Mouse (Mus musculus) neutrophil, adult 5-6 weeks (primary cell): ENCODE measurements around the gene Mturn. TPM values are rescaled to one million over a fixed set of nuclear protein-coding genes. Genes with fewer than 3 reads are reported as not detected.

ENCODE experiments used
- ATAC-seq: fragments of 151-379, 151-347 bp; 2 replicates; pipeline ENCODE4 v1.8.0; 2017; ENCODE audit warnings: mild to moderate bottlenecking, moderate TSS enrichment; ENCODE audit not compliant: insufficient number of reproducible peaks, poor library complexity, low FRiP score, severe bottlenecking; ENCODE audit errors: extremely low read depth
- total RNA-seq: library from RNA; stranded (forward); fragments of 200-1000 nt; gene quantifications from 2 replicates; pipeline ENCODE4 v1.2.3, GENCODE M21; 2017

Gene Mturn
- total RNA-seq, 1 experiment from 2014 or later: 14.2 TPM

DNA sequence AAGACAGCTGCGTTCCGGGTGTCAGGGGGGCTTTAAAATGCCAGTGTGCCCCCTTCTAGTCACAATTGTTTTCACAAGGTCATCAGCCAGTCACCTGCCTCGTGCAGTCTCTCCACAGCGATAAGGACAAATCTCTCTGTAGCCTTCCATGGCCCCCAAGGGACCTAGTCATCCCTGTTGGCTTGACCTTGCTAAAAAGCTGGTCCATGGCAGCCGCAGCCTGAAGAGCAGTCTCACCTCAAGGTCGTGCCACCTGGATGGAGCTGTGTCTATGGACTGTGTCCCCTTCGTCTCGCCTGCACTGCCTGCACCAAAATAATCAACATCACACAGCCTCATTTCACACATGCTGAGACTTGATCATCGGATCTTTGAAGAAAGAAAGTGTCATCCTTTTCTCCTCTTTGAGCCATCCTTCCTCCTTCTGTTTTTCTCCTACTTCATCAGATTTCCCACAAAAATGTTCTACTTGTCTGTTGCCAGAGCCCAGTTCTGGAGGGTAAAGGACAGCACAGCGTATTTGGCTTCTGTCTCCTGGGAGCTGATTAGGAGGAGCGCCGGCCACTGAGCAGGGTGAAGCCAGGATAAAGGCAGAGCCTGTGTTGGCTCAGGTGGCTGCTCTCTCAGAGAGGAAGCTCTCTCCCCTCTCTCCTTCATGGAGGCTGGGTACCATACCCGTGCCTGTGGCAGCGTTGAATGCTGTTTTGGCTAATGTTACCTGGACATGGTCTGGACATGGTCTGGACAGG lies 10.1 kb downstream of the Mturn start:
- ATAC-seq: no peak

DNA sequence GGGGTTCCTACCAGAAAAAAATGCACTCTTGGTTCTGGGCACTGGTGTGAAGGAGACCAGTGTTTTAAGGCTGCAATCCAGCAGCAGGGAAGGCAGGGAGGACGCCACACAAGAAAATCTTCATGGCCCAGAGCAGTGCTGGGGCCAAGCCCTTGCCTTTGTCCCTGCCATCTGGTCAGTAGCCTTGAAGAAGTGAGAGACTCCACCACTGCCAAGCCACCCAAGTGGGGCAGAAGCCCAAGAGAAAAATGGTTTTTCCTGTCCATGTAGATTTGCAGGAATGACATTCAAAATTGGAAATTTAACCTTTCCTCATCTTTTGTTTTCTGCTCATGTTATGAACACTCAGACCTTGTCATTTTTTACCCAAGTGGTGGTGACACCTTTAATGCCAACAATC lies 10.8 kb downstream of the Mturn start:
- ATAC-seq: no peak

DNA sequence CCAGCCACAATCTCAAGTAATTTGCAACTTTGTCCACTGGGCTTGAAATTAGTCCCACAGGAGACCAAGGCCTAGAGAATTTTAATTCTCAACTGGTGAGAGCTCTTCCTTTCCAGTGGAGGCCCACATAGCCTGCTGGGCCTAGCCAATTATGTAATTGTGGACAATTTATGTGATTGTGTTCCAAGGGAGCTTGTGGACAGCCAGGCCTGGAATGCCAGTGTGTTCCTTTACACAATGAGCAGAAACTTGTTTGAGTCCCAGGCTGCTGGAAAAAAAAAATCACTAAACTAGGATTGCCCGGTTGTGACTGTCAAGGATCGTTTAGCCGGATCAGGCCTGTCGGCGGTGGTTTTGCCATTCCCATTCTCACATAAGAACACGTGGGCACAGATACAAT lies 11.9 kb downstream of the Mturn start:
- ATAC-seq: no peak

DNA sequence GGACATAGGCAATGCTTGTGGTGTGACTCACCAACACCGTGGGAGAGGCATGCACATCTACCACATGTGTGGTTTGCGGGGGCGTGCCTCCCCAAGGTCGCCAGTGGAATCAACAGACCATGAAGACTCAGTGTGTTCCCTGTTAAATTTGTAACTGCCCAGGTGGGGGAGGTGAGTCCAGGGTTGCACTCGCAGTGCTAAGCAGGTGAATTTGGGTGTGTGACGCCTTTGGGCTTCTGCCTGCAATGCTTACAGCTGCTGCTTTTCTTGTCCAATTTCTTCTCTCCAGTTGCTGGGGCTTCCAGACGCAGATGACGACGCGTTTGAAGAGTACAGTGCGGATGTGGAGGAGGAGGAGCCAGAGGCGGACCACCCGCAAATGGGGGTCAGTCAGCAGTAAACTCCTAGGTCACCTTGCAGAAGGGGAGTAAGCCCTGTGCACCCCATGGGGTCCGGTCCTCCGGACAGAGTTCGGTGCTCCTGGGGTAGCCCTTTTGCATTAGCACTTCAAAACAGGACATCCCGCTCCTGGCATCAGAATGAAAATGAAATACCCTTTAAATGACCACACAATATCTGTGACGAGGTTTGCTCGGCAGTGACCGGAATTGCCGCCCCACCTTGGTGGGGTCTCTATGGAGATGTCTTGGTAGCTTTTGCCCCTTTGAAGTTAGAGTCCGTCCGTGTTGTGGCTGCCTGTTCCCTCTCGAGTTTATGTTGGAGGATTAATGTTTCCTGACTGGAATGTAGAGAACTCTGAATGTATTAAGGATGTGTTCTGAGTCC lies 17.5 kb downstream of the Mturn start:
- no peak for ATAC-seq

DNA sequence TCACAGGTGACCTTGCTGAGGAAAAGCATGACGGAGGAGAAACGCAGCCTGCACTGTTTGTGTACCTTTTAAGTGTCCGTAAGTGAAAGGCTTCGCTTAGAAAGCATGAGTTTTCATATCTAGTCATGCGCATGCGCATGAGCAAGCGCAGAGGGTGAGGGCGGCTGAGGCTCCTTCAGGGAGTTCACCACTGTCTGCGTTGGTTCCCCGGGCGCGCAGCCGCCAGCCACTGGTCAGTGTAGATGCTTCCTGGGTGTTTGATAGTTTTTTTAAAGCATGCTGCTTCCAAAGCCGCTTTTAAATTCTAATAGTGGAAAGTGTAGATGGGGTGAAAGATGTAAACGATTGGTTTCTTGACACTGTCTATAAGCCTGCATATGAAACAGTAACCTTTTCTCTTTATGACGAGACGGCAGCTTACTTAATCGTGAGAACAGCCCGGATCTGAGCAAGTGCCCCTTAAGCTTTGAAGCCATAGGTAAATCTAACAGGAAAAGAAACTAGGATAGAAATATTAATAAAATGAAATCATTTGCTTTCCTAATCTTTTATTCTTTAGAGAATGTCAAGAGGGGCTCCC lies 18.1 kb downstream of the Mturn start:
- peak; percentile 79 for ATAC-seq

DNA sequence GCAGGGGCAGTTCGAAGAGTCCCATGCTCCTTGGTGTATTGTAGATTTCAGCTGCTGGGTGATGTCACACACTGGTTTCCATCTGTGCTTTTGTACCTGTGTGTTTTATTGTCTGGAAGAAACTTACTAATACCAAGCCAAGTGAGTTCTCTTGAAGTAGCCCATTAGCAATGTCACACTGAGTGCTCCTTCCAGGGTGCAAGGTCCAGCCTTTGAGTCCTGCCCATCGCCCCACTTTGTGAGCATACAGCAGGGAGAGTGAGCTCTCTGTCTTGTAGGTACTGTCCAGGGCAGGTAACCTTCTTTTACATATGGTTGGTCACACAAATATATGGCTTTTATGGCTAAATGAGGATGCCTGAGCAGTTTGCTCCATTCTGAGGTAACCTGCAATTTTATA lies 19.1 kb downstream of the Mturn start:
- no peak for ATAC-seq

DNA sequence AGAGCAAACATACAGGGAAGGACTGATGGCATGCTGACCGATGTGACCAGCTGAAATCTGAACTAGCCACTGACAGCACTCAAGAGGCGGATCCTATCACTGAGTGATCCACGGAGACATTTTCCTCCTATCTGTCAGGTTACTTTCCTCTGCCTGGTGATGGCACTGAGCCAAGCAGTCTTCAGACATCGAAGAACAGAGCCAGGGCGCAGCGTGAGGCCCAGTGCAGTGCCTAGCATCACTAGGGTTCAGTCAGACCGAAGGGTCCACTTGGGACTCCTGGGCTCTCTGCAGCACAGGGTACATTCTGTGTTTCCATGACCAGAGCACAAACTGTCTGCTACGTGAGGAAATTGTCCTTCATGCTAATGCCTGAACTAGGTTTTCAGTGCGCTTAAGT lies 20.5 kb downstream of the Mturn start:
- no peak for ATAC-seq

DNA sequence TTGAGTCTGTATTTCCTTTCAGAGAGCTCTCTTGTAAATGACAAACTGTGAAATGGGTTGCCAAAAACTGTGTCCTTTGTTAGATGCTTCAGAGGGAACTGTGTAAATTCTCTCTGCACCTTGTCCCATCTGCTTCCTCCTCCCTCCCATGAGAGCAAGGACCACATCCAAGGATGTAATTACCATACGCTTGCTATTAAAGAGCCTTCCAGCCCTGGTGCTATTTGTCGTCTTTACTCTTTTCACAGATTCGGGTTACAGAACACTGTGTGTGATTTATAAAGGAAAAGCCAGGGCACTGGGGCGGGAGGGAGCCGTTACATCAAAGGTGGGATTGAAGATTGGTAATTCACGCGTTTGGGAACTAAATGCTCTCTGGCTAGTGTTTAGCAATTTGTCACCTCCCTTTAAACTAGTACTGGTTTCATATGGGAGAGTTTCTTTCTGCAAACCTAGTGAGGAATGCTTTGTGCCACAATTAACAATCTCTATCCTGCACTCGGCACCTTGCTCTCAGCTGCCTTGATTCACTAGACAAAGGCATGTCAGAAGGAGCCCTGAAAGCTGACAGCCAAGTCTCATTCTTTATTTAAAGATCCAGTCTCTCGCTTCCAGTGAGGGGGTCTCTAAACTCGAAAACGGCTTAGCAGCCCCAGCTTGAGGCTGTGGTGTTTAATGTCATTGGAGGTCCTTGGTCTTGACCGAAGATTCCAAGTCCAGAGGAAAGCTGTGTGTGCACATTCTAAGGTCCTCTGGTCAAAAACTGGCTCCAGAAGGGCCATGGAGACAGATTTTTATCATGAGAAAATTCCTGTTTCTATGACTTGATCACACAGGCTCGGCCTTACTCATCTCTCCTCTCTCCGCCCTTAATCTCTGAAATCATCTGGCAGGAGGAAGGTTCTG lies 22.5 kb downstream of the Mturn start:
- ATAC-seq: no peak

DNA sequence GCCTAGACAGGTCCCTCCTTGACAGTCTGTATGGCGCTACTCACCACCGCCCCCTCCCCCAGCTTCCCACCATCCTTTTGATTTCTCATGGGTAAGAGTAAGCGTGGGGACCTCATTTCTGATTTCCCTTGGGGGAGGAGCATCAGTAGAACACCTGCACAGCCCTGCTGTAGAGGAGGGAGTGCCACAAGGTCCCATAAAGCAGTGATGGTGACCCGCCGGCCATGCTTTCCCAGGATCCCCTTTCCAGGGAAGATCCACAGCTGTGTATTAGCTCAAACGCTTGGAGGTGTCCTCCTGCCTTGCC lies 23.1 kb downstream of the Mturn start:
- ATAC-seq: no peak

DNA sequence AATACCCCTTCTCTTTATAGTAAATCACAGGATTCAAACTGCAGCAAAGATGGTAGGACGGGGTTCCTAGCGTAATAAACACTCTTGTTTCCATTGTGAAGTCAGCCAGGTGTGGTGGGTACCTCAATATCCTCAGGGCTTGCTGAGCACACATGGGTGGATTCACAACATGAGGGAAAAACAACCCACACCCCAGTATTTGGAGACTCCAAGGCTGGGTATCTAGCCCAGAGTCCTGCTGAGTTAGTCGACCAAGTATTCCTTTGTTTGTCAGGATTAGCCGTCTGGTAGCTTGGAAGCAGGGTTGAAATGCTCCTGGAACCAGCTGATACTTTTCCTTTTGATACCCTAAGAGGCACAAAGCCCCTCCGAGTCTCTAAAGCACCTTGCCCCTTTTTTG lies 23.4 kb downstream of the Mturn start:
- no peak for ATAC-seq

DNA sequence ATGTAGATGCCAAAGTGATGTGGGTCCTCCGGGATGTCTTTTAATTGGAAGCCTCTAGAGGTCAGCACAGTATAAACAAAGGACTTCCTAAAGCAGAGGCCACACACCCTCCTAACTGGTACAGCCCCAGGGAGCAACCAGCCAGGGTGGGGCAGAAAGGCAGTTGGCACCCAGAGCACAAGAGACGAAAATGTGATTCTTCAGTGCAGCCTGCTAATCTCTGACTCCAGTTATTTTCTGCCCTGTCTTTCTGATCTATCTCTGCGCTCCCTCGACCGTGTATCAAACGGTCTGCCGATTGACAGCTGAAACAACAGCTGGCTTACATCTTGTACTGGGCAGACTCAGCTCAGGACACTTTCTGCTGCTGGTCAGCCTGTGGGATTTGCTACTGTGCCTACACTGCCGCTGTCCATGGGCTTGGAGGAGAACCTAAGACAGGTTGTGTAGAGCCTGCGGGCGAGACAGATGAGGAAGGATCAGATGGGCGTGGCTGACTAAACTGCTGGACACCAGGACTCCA lies 24.0 kb downstream of the Mturn start:
- peak; percentile 85 for ATAC-seq

DNA sequence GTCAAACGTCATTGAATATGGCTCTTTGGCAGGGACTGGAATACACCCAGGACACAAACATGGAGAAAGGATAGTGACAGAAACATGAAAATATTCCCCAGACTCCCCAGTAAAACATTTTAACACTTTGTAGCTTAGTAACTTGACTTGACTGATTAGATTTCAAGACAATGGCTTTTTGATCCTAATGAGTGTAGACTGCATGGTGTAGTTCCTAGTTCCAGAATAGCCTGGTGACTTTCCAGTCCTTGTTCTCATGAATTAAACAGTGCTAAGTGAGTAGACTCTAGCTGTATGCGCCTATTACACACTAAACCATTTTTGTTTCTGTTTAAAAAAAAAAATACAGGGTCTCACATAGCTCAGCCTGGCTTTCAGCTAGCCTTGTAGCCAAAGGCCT lies 24.7 kb downstream of the Mturn start:
- ATAC-seq: no peak

DNA sequence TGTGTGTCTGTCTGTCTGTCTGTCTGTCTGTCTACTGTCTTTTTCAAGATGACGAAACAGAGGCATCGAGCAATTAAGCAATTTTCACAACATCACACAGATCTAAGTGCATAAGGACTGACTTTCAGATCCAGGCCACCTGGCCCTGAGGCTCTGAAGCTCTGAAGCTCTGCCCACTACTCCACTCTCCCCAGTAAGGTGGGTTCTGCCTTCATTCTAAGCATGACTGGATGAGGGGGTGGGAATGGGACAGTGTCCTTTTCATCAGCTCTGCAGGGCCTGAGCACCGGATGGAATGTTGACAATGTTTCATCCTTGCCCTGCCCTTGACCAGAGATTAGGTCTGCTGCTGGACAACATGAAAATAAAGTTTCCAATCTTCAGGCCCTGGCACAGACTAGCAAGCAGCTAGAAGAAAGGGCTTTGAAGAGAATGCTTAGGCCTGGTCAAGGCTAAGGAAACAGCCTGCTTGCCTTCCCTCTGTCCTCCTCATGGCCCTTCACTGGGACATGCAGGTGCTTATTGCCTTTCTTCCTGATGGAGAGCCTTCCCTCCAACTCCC lies 25.3 kb downstream of the Mturn start:
- ATAC-seq: no peak

DNA sequence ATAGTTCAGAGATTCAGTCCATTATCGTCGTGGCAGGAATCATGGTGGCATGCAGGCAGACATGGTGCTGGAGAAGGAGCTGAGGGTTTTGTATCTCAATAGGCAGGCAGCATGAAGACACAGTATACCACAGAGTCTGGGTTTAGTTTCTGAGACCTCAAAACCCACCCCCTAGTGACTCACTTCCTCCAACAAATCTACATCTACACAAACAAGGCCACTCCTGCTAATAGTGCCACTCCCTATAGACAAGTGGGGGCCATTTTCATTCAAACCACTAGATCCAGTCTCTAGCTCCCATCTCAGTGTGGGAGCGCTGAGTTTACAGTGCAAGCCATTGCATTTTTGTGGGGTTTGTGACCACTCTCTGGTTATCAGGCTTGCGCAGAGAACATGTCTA lies 27.2 kb downstream of the Mturn start:
- ATAC-seq: no peak

DNA sequence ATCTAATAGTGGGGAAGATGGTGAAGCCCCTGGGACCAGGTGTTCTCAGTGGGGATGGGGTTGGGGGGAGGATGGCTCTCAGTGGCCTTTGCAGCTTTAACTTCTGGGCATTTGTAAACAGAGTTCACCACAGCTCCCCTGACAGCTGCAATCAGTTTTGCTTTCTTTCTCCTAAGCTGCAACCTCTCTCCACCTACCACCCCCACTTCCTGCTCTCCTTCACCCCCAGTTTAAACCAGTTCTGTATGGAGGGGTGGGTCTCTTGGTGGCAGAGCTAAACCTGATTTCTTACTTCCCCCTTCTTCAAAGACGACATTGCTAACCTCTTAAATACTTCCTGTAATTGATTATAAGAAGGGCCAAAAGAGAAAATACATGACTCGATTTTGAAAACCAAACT lies 34.3 kb downstream of the Mturn start:
- ATAC-seq: peak; percentile 83

DNA sequence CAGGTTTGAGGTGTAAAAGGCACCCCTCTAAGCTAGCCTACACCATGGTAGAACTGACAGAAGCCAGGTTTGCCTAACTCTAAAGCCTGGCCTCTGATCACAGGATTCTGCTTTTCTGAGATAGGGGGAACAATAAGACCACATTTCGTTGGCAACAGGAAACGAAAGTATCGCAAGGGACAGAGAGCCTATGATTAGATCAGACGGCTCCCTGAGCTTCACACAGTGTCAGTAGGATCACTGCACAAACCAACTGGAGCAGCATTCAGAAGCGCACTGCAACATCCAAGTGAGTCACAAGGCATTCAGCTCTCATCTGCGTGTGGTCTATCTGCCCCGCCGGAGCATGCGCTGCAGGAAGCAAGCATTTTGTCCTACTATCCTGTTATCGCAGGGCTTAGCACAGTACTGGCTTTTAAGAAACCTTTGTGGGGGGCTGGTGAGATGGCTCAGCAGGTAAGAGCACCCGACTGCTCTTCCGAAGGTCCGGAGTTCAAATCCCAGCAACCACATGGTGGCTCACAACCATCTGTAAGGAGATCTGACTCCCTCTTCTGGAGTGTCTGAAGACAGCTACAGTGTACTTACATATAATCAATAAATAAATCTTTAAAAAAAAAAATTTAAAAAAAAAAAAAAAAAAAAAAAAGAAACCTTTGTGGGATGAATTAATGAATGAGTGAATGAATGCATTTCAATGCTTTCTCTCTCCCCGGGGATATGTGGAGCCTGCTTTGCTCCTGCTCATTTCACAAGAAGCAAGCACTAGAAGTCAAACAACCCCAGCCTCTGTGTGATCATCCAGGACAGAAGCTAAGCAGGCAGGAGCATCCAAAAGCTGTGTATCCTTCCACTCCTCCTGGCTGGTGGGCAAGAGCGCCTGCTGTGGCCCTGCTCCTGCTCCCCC lies 37.6 kb downstream of the Mturn start:
- peak; percentile 45 for ATAC-seq

DNA sequence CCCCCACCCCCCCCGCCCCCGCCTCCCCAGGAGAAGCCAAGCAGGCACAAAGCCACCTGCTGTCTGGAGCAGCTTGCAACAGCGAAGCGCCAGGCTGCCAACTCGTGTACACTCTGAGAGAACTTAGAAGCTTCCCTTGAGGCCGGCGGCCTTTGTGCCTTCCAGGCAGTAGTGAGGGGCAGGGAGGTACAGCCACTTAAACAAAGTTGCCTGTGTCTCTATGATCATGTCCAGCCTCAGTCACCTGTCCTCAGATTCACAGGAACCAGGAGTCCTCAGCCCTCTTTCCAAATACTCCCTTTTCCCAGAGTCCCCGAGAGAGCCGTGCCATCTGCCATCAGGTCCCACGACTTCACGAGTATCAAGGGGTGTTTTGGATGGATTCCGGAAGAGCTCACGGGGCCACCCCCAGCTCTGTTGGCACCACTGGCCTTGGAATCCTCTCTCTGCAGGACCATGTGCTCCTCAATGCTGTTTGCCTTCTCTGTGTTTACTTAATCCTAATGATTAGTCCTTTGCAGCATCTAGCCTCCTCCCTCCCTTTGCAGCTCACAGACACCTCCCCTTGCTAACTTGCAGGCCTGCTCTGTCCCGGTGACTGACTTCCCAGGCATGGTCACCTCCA lies 38.4 kb downstream of the Mturn start:
- no peak for ATAC-seq
